18 mouse cellular contexts compared by ENCODE assay signal in the genomic region with DNA sequence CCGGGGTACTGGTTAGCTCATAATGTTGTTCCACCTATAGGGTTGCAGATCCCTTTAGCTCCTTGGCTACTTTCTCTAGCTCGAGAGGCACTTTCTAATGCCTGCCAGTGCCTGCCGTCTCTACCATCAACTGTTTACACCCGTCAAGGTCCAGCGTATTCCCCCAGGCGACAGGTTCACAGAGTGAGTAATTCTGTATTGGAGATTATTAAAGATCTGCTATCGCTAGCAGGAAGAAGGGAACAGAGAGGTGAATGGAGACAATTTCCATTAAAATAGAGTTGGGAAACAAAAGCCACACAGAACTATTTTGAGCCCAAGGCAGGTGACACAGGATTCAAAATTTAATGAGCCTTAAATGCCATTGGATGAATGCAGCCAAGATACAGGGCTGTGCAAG.
A peak's percentile ranks its signal among the peaks of the same experiment; 100 is the strongest.
DNase-seq lines count a peak whose midpoint lies in the region; ATAC-seq and TF ChIP-seq lines count a peak whose summit lies in the region.
"Had no signal": no experiment of that assay in that cellular context is flagged by ENCODE, and none has a peak within 500 bp of the region (broad histone marks: within the 10 kb centered on the region; RNA-seq: fewer than 3 reads in every experiment).

No protein-coding gene starts in this region.

- no peak for TF ChIP-seq CTCF in forebrain, postnatal 0 days (IDR thresholded peaks at IDR 0.05; ENCODE audit: low read depth)

- no peak overlapping the region for H3K4me2 ChIP-seq in forebrain, embryonic 12.5 days
- no peak overlapping the region for H3K4me2 ChIP-seq in forebrain, postnatal 0 days (ENCODE audit: low read depth)
- no peak overlapping the region for H3K4me2 ChIP-seq in forebrain, embryonic 14.5 days (ENCODE audit: low read length)
- H3K4me2 ChIP-seq in liver, embryonic 11.5 days: no peak overlapping the region
- H3K4me2 ChIP-seq: embryonic facial prominence, embryonic 12.5 days; heart, embryonic 13.5 days; hindbrain, embryonic 12.5 days had no signal

- no peaks in the 10 kb centered on the region for H3K9me3 ChIP-seq in forebrain, embryonic 12.5 days
- no peaks in the 10 kb centered on the region for H3K9me3 ChIP-seq in forebrain, postnatal 0 days (ENCODE audit: low read length)
- H3K9me3 ChIP-seq in forebrain, embryonic 14.5 days (replicated peaks; ENCODE audit: control insufficient read depth, low read length): no peaks in the 10 kb centered on the region
- H3K9me3 ChIP-seq in liver, embryonic 11.5 days (ENCODE audit: control insufficient read depth, low read length): no peaks in the 10 kb centered on the region
- H3K9me3 ChIP-seq: embryonic facial prominence, embryonic 12.5 days; heart, embryonic 13.5 days; hindbrain, embryonic 12.5 days had no signal

- H3K36me3 ChIP-seq in forebrain, embryonic 12.5 days (replicated peaks): no peaks in the 10 kb centered on the region
- no peaks in the 10 kb centered on the region for H3K36me3 ChIP-seq in forebrain, postnatal 0 days (ENCODE audit: insufficient read depth)
- H3K36me3 ChIP-seq in forebrain, embryonic 14.5 days (ENCODE audit: control insufficient read depth, insufficient read depth, low read length): no peaks in the 10 kb centered on the region
- no peaks in the 10 kb centered on the region for H3K36me3 ChIP-seq in liver, embryonic 11.5 days (ENCODE audit: control insufficient read depth, insufficient read depth, low read length)
- H3K36me3 ChIP-seq: embryonic facial prominence, embryonic 12.5 days; heart, embryonic 13.5 days; hindbrain, embryonic 12.5 days had no signal

- peak; percentile 27; the same call in 1 of the 2 replicates for ATAC-seq in forebrain, embryonic 12.5 days (ENCODE audit: low FRiP score)
- no peak; the same call in 1 of the 2 replicates for ATAC-seq in forebrain, postnatal 0 days
- ATAC-seq in forebrain, embryonic 14.5 days: peak; percentile 63
- no peak for ATAC-seq in liver, embryonic 11.5 days (replicated peaks; ENCODE audit: low FRiP score)
- ATAC-seq: activated CD4-positive, CD25-positive, alpha-beta regulatory T cell, adult 4 months; hindbrain, postnatal 0 days; Patski had no signal

- no peaks in the 10 kb centered on the region for H3K27me3 ChIP-seq in forebrain, embryonic 12.5 days
- no peaks in the 10 kb centered on the region for H3K27me3 ChIP-seq in forebrain, postnatal 0 days (ENCODE audit: insufficient read depth, low read length)
- H3K27me3 ChIP-seq in forebrain, embryonic 14.5 days (replicated peaks; ENCODE audit: control insufficient read depth, insufficient read depth, low read length): no peaks in the 10 kb centered on the region
- no peaks in the 10 kb centered on the region; the same call in 1 of the 2 replicates for H3K27me3 ChIP-seq in liver, embryonic 11.5 days (replicated peaks; ENCODE audit: control insufficient read depth, insufficient read depth, low read length)
- H3K27me3 ChIP-seq: CH12.LX; embryonic facial prominence, embryonic 12.5 days; hindbrain, embryonic 12.5 days had no signal

- no peak overlapping the region for H3K4me3 ChIP-seq in forebrain, embryonic 12.5 days (replicated peaks)
- no peak overlapping the region for H3K4me3 ChIP-seq in forebrain, postnatal 0 days (ENCODE audit: low read depth, low read length)
- H3K4me3 ChIP-seq in forebrain, embryonic 14.5 days (ENCODE audit: low read depth, low read length): no peak overlapping the region
- H3K4me3 ChIP-seq in liver, embryonic 11.5 days (ENCODE audit: low read depth, low read length): no peak overlapping the region
- H3K4me3 ChIP-seq: embryonic facial prominence, embryonic 12.5 days; heart, embryonic 13.5 days; hindbrain, embryonic 12.5 days had no signal

- H3K9ac ChIP-seq in forebrain, embryonic 12.5 days: no peak overlapping the region
- H3K9ac ChIP-seq in forebrain, postnatal 0 days: no peak overlapping the region
- H3K9ac ChIP-seq in forebrain, embryonic 14.5 days (ENCODE audit: low read length): no peak overlapping the region
- no peak overlapping the region for H3K9ac ChIP-seq in liver, embryonic 11.5 days (ENCODE audit: low read depth, low read length)
- H3K9ac ChIP-seq: embryonic facial prominence, embryonic 12.5 days; heart, embryonic 13.5 days; hindbrain, embryonic 12.5 days had no signal

- peaks cover 50% of the 10 kb centered on the region for H3K4me1 ChIP-seq in forebrain, embryonic 12.5 days
- no peaks in the 10 kb centered on the region for H3K4me1 ChIP-seq in forebrain, postnatal 0 days (ENCODE audit: insufficient read depth)
- H3K4me1 ChIP-seq in forebrain, embryonic 14.5 days (ENCODE audit: control insufficient read depth, insufficient read depth, low read length): peaks cover 33% of the 10 kb centered on the region
- no peaks in the 10 kb centered on the region; the same call in 1 of the 2 replicates for H3K4me1 ChIP-seq in liver, embryonic 11.5 days (replicated peaks; ENCODE audit: control insufficient read depth, insufficient read depth, low read length)

- H3K27ac ChIP-seq in forebrain, embryonic 12.5 days: no peak overlapping the region
- no peak overlapping the region for H3K27ac ChIP-seq in forebrain, postnatal 0 days (ENCODE audit: low read depth, low read length)
- H3K27ac ChIP-seq in forebrain, embryonic 14.5 days (ENCODE audit: low read depth, low read length): no peak overlapping the region
- H3K27ac ChIP-seq in liver, embryonic 11.5 days (ENCODE audit: low read depth, low read length): no peak overlapping the region
- H3K27ac ChIP-seq: embryonic facial prominence, embryonic 12.5 days; heart, embryonic 13.5 days had no signal

- WGBS in forebrain, embryonic 12.5 days: 20% methylated on average over 7 of the region's 7 CpGs
- 23% methylated on average over 7 of the region's 7 CpGs for WGBS in forebrain, postnatal 0 days
- 6% methylated on average over 6 of the region's 7 CpGs for WGBS in forebrain, embryonic 14.5 days
- 82% methylated on average over 7 of the region's 7 CpGs for WGBS in liver, embryonic 11.5 days

- DNase-seq in forebrain, postnatal 0 days: no peak
- peak; percentile 41 to 53 for DNase-seq in kidney, postnatal 4 days
- DNase-seq in kidney, postnatal 10 days: no peak
- DNase-seq in forebrain, embryonic 14.5 days (ENCODE audit: low spot score): peak; percentile 68
- no peak for DNase-seq in liver, embryonic 11.5 days (ENCODE audit: low spot score)
- DNase-seq: adrenal gland, postnatal 14 days; cerebellum, adult 18-20 months; gastrocnemius, postnatal 36 days; heart, adult 11 months; heart, postnatal 36 days had no signal

Comparison
In these comparisons a context has a peak if more than half of its experiments do, and no peak if none do; other contexts are left out.
1. ATAC-seq: peak in forebrain, embryonic 12.5 days (single experiment) and forebrain, embryonic 14.5 days (single experiment); none in forebrain, postnatal 0 days (single experiment) and liver, embryonic 11.5 days (single experiment).
2. DNase-seq: peak in kidney, postnatal 4 days (2 of 2) and forebrain, embryonic 14.5 days (single experiment); none in forebrain, postnatal 0 days (single experiment), kidney, postnatal 10 days (single experiment) and liver, embryonic 11.5 days (single experiment).